Mouse (Mus musculus): ENCODE data around the gene Lhx2.

Lhx2 gene

GRCm38 (mm10) chr2:38346881-38347764, 8.0 kb downstream of the Lhx2 start:
- no peak for DNase-seq

- DNase-seq: no peak
Measured at GRCm38 (mm10) chr2:38347811-38348551, 8.9 kb downstream of the Lhx2 start.

GRCm38 (mm10) chr2:38348660-38349420, 9.8 kb downstream of the Lhx2 start:
- no peak for DNase-seq

- no peak for DNase-seq
Measured at GRCm38 (mm10) chr2:38349447-38350350, 10.6 kb downstream of the Lhx2 start.

- DNase-seq: no peak
Measured at GRCm38 (mm10) chr2:38350386-38350785, 11.3 kb downstream of the Lhx2 start.

GRCm38 (mm10) chr2:38350796-38351195, 11.7 kb downstream of the Lhx2 start:
- DNase-seq: peak; percentile 35 to 52

- DNase-seq: no peak
Measured at GRCm38 (mm10) chr2:38351641-38352320, 12.7 kb downstream of the Lhx2 start.

- DNase-seq: no peak
Measured at GRCm38 (mm10) chr2:38352321-38353007, 13.4 kb downstream of the Lhx2 start.

- DNase-seq: no peak
Measured at GRCm38 (mm10) chr2:38353008-38353379, 13.9 kb downstream of the Lhx2 start.

GRCm38 (mm10) chr2:38353664-38354063, 14.6 kb downstream of the Lhx2 start:
- no peak for DNase-seq

- DNase-seq: no peak
Measured at GRCm38 (mm10) chr2:38354179-38354716, 15.2 kb downstream of the Lhx2 start.

GRCm38 (mm10) chr2:38354717-38355510, 15.8 kb downstream of the Lhx2 start:
- no peak for DNase-seq

GRCm38 (mm10) chr2:38355731-38356427, 16.8 kb downstream of the Lhx2 start:
- no peak for DNase-seq

GRCm38 (mm10) chr2:38356428-38357260, 17.6 kb downstream of the Lhx2 start:
- no peak for DNase-seq

GRCm38 (mm10) chr2:38357294-38358246, 18.5 kb downstream of the Lhx2 start:
- no peak for DNase-seq

- no peak for DNase-seq
Measured at GRCm38 (mm10) chr2:38358611-38359010, 19.5 kb downstream of the Lhx2 start.

- no peak for DNase-seq
Measured at GRCm38 (mm10) chr2:38359186-38359585, 20.1 kb downstream of the Lhx2 start.
